Mouse (Mus musculus) testis, adult 2 months (tissue): ENCODE measurements around the gene Rnase11.

Source experiments
- CTCF ChIP-seq: fragments of 200-500 bp; IDR thresholded peaks from 2 replicates; pipeline ENCODE4 v1.5.1; 2012; ENCODE audit warnings: low read depth, mild to moderate bottlenecking, inconsistent platforms, low read length, moderate library complexity; ENCODE audit not compliant: control insufficient read depth, insufficient read depth, insufficient replicate concordance
- POLR2A ChIP-seq: fragments of 200-500 bp; IDR thresholded peaks from 2 replicates; pipeline ENCODE4 v1.6.1; 2012; ENCODE audit warnings: low read depth, mild to moderate bottlenecking, inconsistent platforms, low read length, moderate library complexity; ENCODE audit not compliant: control insufficient read depth

- no peak for TF ChIP-seq CTCF
- no peak for TF ChIP-seq POLR2A
Observed at GRCm38 (mm10) chr14:51085911-51086310, 35.9 kb upstream of the Rnase11 start.
